Mouse (Mus musculus): Measurements from ENCODE around the gene Fads1. TPM values are rescaled to one million over a fixed set of nuclear protein-coding genes. Genes with fewer than 3 reads are reported as not detected.

Gene Fads1
- polyA plus RNA-seq, 1 experiment from 2014 or later: 157 TPM

GRCm38 (mm10) chr19:10221585-10221984, 38.9 kb downstream of the Fads1 start:
- Histone ChIP-seq H3K4me2 (no peak overlapping the region), H3K27me3 (no peaks in the 10 kb centered on the region), H3K9ac (no peak overlapping the region), H3K4me1 (replicated peaks) (peaks cover 6% of the 10 kb centered on the region), H3K27ac (no peak overlapping the region), H3K9me3 (no peaks in the 10 kb centered on the region), H3K36me3 (no peaks in the 10 kb centered on the region), H3K4me3 (no peak overlapping the region)
- WGBS: 61% methylated on average over 4 of the region's 4 CpGs
- ATAC-seq (ENCODE audit: low FRiP score): no peak

GRCm38 (mm10) chr19:10222656-10223055, 40.0 kb downstream of the Fads1 start:
- H3K9me3 ChIP-seq: no peaks in the 10 kb centered on the region
- peaks cover 6% of the 10 kb centered on the region for H3K4me1 ChIP-seq (replicated peaks)
- H3K4me2 ChIP-seq: no peak overlapping the region
- WGBS: 37% methylated on average over 8 of the region's 8 CpGs
- no peak overlapping the region for H3K27ac ChIP-seq
- no peaks in the 10 kb centered on the region for H3K27me3 ChIP-seq
- no peaks in the 10 kb centered on the region for H3K36me3 ChIP-seq
- H3K4me3 ChIP-seq: no peak overlapping the region
- H3K9ac ChIP-seq: no peak overlapping the region
- no peak for ATAC-seq (ENCODE audit: low FRiP score)

- Histone ChIP-seq H3K27ac (no peak overlapping the region), H3K9me3 (no peaks in the 10 kb centered on the region), H3K36me3 (no peaks in the 10 kb centered on the region), H3K27me3 (no peaks in the 10 kb centered on the region), H3K4me3 (no peak overlapping the region), H3K4me1 (replicated peaks) (peaks cover 6% of the 10 kb centered on the region), H3K4me2 (no peak overlapping the region), H3K9ac (no peak overlapping the region)
- ATAC-seq (ENCODE audit: low FRiP score): no peak
- WGBS: 76% methylated on average over 4 of the region's 4 CpGs
Observed at GRCm38 (mm10) chr19:10223561-10223960, 40.9 kb downstream of the Fads1 start.

GRCm38 (mm10) chr19:10224637-10225453, 42.2 kb downstream of the Fads1 start:
- H3K4me3 ChIP-seq: no peak overlapping the region
- H3K4me1 ChIP-seq (replicated peaks): peaks cover 6% of the 10 kb centered on the region
- H3K36me3 ChIP-seq: no peaks in the 10 kb centered on the region
- no peak overlapping the region for H3K27ac ChIP-seq
- H3K27me3 ChIP-seq: 0 out of 2 replicates have a peak, but pooled peaks cover 6% of the 10 kb centered on the region
- H3K4me2 ChIP-seq: peak overlapping the region; percentile 33; the same call in 1 of the 2 replicates
- no peak for ATAC-seq (ENCODE audit: low FRiP score)
- no peaks in the 10 kb centered on the region for H3K9me3 ChIP-seq
- WGBS: 36% methylated on average over 25 of the region's 26 CpGs
- H3K9ac ChIP-seq: no peak overlapping the region

- Histone ChIP-seq H3K27me3 (0 out of 2 replicates have a peak, but pooled peaks cover 7% of the 10 kb centered on the region), H3K9me3 (no peaks in the 10 kb centered on the region), H3K4me2 (no peak overlapping the region), H3K27ac (no peak overlapping the region), H3K36me3 (no peaks in the 10 kb centered on the region), H3K4me3 (no peak overlapping the region), H3K9ac (no peak overlapping the region), H3K4me1 (replicated peaks) (peaks cover 6% of the 10 kb centered on the region)
- WGBS: 88% methylated on average over 4 of the region's 4 CpGs
- no peak for ATAC-seq (ENCODE audit: low FRiP score)
Observed at GRCm38 (mm10) chr19:10225767-10226166, 43.1 kb downstream of the Fads1 start.

GRCm38 (mm10) chr19:10231016-10231415, 48.3 kb downstream of the Fads1 start:
- Histone ChIP-seq H3K4me2 (no peak overlapping the region), H3K4me3 (no peak overlapping the region), H3K36me3 (no peaks in the 10 kb centered on the region), H3K9me3 (no peaks in the 10 kb centered on the region), H3K27me3 (peaks cover 25% of the 10 kb centered on the region), H3K9ac (no peak overlapping the region), H3K27ac (no peak overlapping the region), H3K4me1 (replicated peaks) (no peaks in the 10 kb centered on the region; the same call in 1 of the 2 replicates)
- WGBS: 20% methylated on average over 7 of the region's 7 CpGs
- ATAC-seq (ENCODE audit: low FRiP score): no peak

- no peak overlapping the region for H3K4me2 ChIP-seq
- ATAC-seq (ENCODE audit: low FRiP score): no peak
Observed at GRCm38 (mm10) chr19:10231871-10232270, 49.2 kb downstream of the Fads1 start.

GRCm38 (mm10) chr19:10232327-10233017, 49.8 kb downstream of the Fads1 start:
- Histone ChIP-seq H3K27me3 (peaks cover 25% of the 10 kb centered on the region), H3K27ac (no peak overlapping the region), H3K36me3 (no peaks in the 10 kb centered on the region), H3K4me1 (replicated peaks) (no peaks in the 10 kb centered on the region; the same call in 1 of the 2 replicates), H3K9ac (no peak overlapping the region), H3K4me2 (no peak overlapping the region), H3K4me3 (no peak overlapping the region), H3K9me3 (no peaks in the 10 kb centered on the region)
- no peak for ATAC-seq (ENCODE audit: low FRiP score)
- 30% methylated on average over 9 of the region's 9 CpGs for WGBS

More at GRCm38 (mm10) chr19:10231871-10232270, 49.2 kb downstream of the Fads1 start:
- Histone ChIP-seq H3K9me3 (no peaks in the 10 kb centered on the region), H3K27ac (no peak overlapping the region), H3K27me3 (peaks cover 25% of the 10 kb centered on the region), H3K36me3 (no peaks in the 10 kb centered on the region), H3K4me3 (no peak overlapping the region), H3K9ac (no peak overlapping the region), H3K4me1 (replicated peaks) (no peaks in the 10 kb centered on the region; the same call in 1 of the 2 replicates)
- WGBS: 14% methylated on average over 5 of the region's 5 CpGs

- H3K9ac ChIP-seq: no peak overlapping the region
- peaks cover 51% of the 10 kb centered on the region for H3K27me3 ChIP-seq
- no peak for ATAC-seq (ENCODE audit: low FRiP score)
- no peak overlapping the region for H3K4me3 ChIP-seq
- H3K27ac ChIP-seq: no peak overlapping the region
- H3K9me3 ChIP-seq: no peaks in the 10 kb centered on the region
- WGBS: 82% methylated on average over 9 of the region's 9 CpGs
- H3K36me3 ChIP-seq: no peaks in the 10 kb centered on the region
- no peak overlapping the region for H3K4me2 ChIP-seq
- peaks cover 12% of the 10 kb centered on the region for H3K4me1 ChIP-seq (replicated peaks)
Observed at GRCm38 (mm10) chr19:10235784-10236565, 53.3 kb downstream of the Fads1 start.

GRCm38 (mm10) chr19:10238477-10238876, 55.8 kb downstream of the Fads1 start:
- no peaks in the 10 kb centered on the region for H3K36me3 ChIP-seq
- no peak overlapping the region for H3K4me3 ChIP-seq
- no peak overlapping the region for H3K4me2 ChIP-seq
- H3K9me3 ChIP-seq: no peaks in the 10 kb centered on the region
- peaks cover 42% of the 10 kb centered on the region for H3K27me3 ChIP-seq
- no peak overlapping the region for H3K9ac ChIP-seq
- no peak for ATAC-seq (ENCODE audit: low FRiP score)
- WGBS: 77% methylated on average over 3 of the region's 3 CpGs
- H3K27ac ChIP-seq: no peak overlapping the region
- peaks cover 17% of the 10 kb centered on the region for H3K4me1 ChIP-seq (replicated peaks)

- Histone ChIP-seq H3K9ac (no peak overlapping the region), H3K36me3 (no peaks in the 10 kb centered on the region), H3K9me3 (no peaks in the 10 kb centered on the region), H3K27ac (no peak overlapping the region), H3K4me1 (replicated peaks) (peaks cover 17% of the 10 kb centered on the region), H3K4me3 (no peak overlapping the region), H3K27me3 (peaks cover 42% of the 10 kb centered on the region), H3K4me2 (no peak overlapping the region; the same call in 1 of the 2 replicates)
- WGBS: 46% methylated on average over 2 of the region's 2 CpGs
- ATAC-seq (ENCODE audit: low FRiP score): no peak
Observed at GRCm38 (mm10) chr19:10239419-10239818, 56.7 kb downstream of the Fads1 start.

Data from hindbrain, embryonic 13.5 days (tissue).